Mouse (Mus musculus) heart, embryonic 13.5 days (tissue): ENCODE data around the gene Serpini1. TPM values are rescaled to one million over a fixed set of nuclear protein-coding genes. Genes with fewer than 3 reads are reported as not detected.

Experiments used
- ATAC-seq: fragments of 200-750 bp; cut with Nextera tagmentation; 2 replicates; pipeline ENCODE4 v1.8.0; 2017; ENCODE audit warnings: moderate TSS enrichment; ENCODE audit not compliant: insufficient number of reproducible peaks, low FRiP score, low TSS enrichment; ENCODE audit errors: extremely low read depth
- H3K27ac ChIP-seq: fragments of 300-500 bp; sonication (generic); replicated peaks from 2 replicates; pipeline ENCODE4 v1.5.1; 2015; ENCODE audit warnings: moderate library complexity, mild to moderate bottlenecking, inconsistent platforms
- H3K27me3 ChIP-seq: fragments of 300-500 bp; sonication (generic); replicated peaks from 2 replicates; pipeline ENCODE4 v1.6.1; 2015; ENCODE audit warnings: mild to moderate bottlenecking, inconsistent platforms
- H3K36me3 ChIP-seq: fragments of 300-500 bp; sonication (generic); 2 replicates; pipeline ENCODE4 v1.6.1; 2015; ENCODE audit warnings: mild to moderate bottlenecking, inconsistent platforms
- H3K4me1 ChIP-seq: fragments of 300-500 bp; sonication (generic); 2 replicates; pipeline ENCODE4 v1.6.1; 2015; ENCODE audit warnings: inconsistent platforms
- H3K4me2 ChIP-seq: fragments of 300-500 bp; sonication (generic); 2 replicates; pipeline ENCODE4 v1.6.1; 2015; ENCODE audit warnings: inconsistent platforms, mild to moderate bottlenecking, moderate library complexity
- H3K4me3 ChIP-seq: fragments of 300-500 bp; sonication (generic); 2 replicates; pipeline ENCODE4 v1.5.1; 2015; ENCODE audit warnings: moderate library complexity, mild to moderate bottlenecking, inconsistent platforms
- H3K9ac ChIP-seq: fragments of 300-500 bp; sonication (generic); 2 replicates; pipeline ENCODE4 v1.6.1; 2015; ENCODE audit warnings: inconsistent platforms, mild to moderate bottlenecking, moderate library complexity
- H3K9me3 ChIP-seq: fragments of 300-500 bp; sonication (generic); 2 replicates; pipeline ENCODE4 v1.6.1; 2016; ENCODE audit warnings: inconsistent platforms
- WGBS: fragments of 180-500 bp; shearing (Covaris S2); methylation state at CpG from one replicate; pipeline ENCODE4 v1.1.7; 2015; ENCODE audit warnings: mixed read lengths; 5-methylcytosine and 5-hydroxymethylcytosine counted together
- polyA plus RNA-seq: library from polyadenylated mRNA; unstranded; fragments of >200 nt; fragmentation: Nextera tagmentation; extraction: Ambion mirVana; gene quantifications from 2 replicates; pipeline ENCODE4 v1.2.1, GENCODE M21; 2015

The Serpini1 gene
- polyA plus RNA-seq, 1 experiment from 2014 or later, result 1.4 TPM

DNA sequence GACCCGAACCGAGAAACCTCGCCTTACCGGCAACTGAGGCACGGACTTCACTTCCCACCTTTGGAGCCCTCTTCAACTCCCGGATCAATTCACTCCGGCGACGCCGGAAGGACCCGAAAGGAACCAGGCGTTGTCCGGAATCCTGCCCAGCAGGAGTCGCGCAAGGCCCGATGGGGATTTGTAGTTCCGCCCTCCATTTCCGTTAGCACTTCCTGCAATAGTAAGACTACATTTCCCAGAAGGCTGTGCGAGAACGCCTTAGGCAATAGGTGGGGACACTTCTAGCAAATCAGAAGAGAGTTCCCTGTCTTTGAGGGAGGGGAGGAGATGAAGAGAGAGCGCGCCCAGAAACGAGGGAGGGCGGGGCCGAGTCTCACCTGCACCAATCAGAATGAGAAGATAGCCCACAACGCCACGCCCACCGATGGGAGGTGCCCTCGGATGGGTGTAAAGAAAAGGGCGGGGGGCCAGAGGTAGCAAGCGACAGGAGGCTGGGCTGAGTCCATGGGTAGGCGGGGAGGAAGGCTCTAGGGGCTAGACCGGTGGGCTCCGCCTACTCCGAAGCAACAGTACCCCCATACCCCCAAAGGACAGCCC, 554 bp upstream of the Serpini1 start, which contains the start of gene Pdcd10:
TSS of gene Pdcd10 (minus strand) at position 162 of the 597 bp plus-strand sequence.
- Histone ChIP-seq H3K4me2 (peak within 1 kb of the TSS; percentile 86), H3K4me3 (peak within 1 kb of the TSS; percentile 99), H3K36me3 (no peaks in the 10 kb centered on the region), H3K9ac (peak within 1 kb of the TSS; percentile 97), H3K4me1 (peaks cover 22% of the 10 kb centered on the region), H3K27ac (peak within 1 kb of the TSS; percentile 84), H3K27me3 (no peaks in the 10 kb centered on the region), H3K9me3 (no peaks in the 10 kb centered on the region)
- under 1% methylated on average over 35 of the region's 35 CpGs for WGBS
- peak; percentile 99 for ATAC-seq

GRCm38 (mm10) chr3:75574074-75574473, 16.7 kb downstream of the Serpini1 start:
- no peaks in the 10 kb centered on the region for H3K27me3 ChIP-seq
- no peaks in the 10 kb centered on the region for H3K36me3 ChIP-seq
- 81% methylated on average over 2 of the region's 2 CpGs for WGBS
- H3K9ac ChIP-seq, result no peak overlapping the region
- no peak overlapping the region for H3K4me3 ChIP-seq
- no peak overlapping the region for H3K27ac ChIP-seq
- H3K4me2 ChIP-seq, result no peak overlapping the region
- no peaks in the 10 kb centered on the region for H3K9me3 ChIP-seq
- H3K4me1 ChIP-seq, result no peaks in the 10 kb centered on the region
- ATAC-seq, result no peak

DNA sequence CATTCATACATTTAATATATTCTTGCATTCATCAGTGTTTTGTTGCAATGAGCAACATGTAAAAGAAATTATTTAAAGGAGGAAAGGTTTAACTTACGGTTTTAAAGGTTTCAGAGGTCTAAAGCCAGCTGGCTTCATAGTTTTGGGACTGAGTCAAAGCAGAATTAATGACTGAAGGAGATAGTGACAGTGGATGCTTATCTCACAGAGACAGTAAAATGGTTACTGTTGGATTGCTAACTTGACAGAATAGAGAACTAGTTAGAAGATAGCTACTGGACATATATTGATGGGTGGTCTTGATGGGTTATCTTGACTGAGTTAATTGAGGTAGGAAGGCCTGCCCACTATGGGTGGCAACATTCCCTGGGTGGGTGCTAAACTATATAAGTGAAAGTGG, 18.2 kb downstream of the Serpini1 start:
- no peak for ATAC-seq
- Histone ChIP-seq H3K4me2 (no peak overlapping the region), H3K4me1 (no peaks in the 10 kb centered on the region), H3K4me3 (no peak overlapping the region), H3K27ac (no peak overlapping the region), H3K9me3 (no peaks in the 10 kb centered on the region), H3K9ac (no peak overlapping the region), H3K36me3 (no peaks in the 10 kb centered on the region), H3K27me3 (no peaks in the 10 kb centered on the region)
- WGBS, result 66% methylated on average over 1 of the region's 1 CpGs

DNA sequence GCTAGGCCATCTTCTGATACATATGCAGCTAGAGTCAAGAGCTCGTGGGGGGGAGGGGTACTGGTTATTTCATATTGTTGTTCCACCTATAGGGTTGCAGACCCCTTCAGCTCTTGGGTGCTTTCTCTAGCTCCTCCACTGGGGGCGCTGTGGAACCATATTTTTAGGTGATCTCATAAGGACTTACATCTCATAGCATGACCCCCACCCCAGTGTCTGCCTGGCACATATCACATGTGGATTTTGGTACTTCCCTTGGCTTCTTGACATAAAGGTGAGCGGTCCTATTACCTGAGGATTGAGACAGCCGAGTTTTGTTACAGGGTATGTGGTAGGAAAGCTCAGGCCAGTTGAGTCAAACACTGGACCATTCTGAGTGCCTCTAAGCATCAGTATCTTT, 22.0 kb downstream of the Serpini1 start:
- Histone ChIP-seq H3K9ac (no peak overlapping the region), H3K4me1 (no peaks in the 10 kb centered on the region), H3K36me3 (no peaks in the 10 kb centered on the region), H3K9me3 (no peaks in the 10 kb centered on the region), H3K4me2 (no peak overlapping the region), H3K27ac (no peak overlapping the region), H3K27me3 (no peaks in the 10 kb centered on the region), H3K4me3 (no peak overlapping the region)
- WGBS, result 52% methylated on average over 4 of the region's 4 CpGs
- no peak for ATAC-seq

DNA sequence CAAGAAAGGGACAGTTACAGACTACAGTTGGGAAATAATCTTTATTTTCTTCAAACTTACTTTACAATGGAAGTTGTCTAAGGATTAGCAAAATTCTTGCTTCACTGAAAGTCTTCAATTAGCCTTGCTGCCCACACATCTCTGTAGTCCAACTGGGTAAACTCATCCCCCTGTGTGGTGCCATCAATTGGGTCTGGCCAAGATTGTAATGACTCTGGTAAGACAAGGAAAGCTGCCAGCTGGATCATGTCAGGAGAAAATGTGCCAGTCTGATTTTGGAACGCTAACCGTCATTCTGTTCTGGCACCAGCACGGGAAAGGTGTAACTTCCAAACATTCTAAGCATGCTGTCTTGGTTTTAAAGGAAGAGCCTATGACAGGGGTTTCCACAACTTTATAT, 25.9 kb downstream of the Serpini1 start:
- Histone ChIP-seq H3K9me3 (no peaks in the 10 kb centered on the region), H3K36me3 (no peaks in the 10 kb centered on the region), H3K4me1 (no peaks in the 10 kb centered on the region), H3K27me3 (no peaks in the 10 kb centered on the region), H3K4me2 (no peak overlapping the region), H3K4me3 (no peak overlapping the region), H3K27ac (no peak overlapping the region), H3K9ac (no peak overlapping the region)
- WGBS, result 84% methylated on average over 3 of the region's 3 CpGs
- no peak for ATAC-seq

DNA sequence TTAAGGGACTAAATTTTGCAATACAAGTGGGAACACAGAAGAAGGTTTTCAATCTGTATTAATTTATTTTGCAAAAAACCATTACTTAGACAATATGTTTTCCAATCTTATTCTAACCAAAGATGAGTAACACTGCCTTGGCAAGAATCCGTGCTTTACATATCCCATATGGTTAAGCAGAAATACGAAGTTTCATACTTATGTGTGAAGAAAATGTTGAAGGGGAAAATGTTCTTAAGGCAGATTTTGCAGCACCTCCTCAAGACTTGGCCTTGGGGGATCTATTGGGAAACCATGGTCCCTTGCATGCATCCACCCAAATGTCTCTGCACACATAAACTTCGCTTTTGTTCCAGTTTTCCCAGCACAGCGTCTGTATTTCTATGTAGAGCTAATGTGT, 27.6 kb downstream of the Serpini1 start:
- Histone ChIP-seq H3K9me3 (no peaks in the 10 kb centered on the region), H3K9ac (no peak overlapping the region), H3K36me3 (no peaks in the 10 kb centered on the region), H3K27ac (no peak overlapping the region), H3K4me2 (no peak overlapping the region), H3K27me3 (no peaks in the 10 kb centered on the region), H3K4me1 (no peaks in the 10 kb centered on the region), H3K4me3 (no peak overlapping the region)
- ATAC-seq, result no peak
- 76% methylated on average over 4 of the region's 4 CpGs for WGBS

DNA sequence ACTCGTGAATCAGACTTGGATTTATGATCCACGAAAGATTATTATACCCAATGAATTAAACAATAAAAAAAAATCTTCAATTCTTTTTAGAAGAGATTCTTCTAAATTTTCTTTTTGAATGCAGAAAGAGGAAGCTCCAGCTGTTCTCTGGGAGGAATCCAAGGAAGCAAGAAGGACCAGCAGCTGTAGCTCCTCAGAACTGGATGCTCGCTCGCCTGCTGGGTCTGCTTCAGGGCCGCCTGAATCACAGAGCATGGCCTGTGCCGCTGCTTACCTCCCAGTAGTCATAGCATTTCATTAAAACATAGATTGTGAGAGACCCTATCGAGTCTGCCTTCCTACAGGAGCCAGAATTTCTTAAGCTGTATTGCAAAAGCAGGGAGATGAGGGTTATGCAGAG, 53.7 kb downstream of the Serpini1 start:
- no peak for ATAC-seq
- Histone ChIP-seq H3K4me1 (no peaks in the 10 kb centered on the region), H3K9me3 (no peaks in the 10 kb centered on the region), H3K4me2 (no peak overlapping the region), H3K27me3 (no peaks in the 10 kb centered on the region), H3K4me3 (no peak overlapping the region), H3K27ac (no peak overlapping the region), H3K36me3 (no peaks in the 10 kb centered on the region), H3K9ac (no peak overlapping the region)
- WGBS, result 72% methylated on average over 7 of the region's 7 CpGs

GRCm38 (mm10) chr3:75624627-75625026, 67.3 kb downstream of the Serpini1 start:
- Histone ChIP-seq H3K36me3 (no peaks in the 10 kb centered on the region), H3K9ac (no peak overlapping the region), H3K4me1 (no peaks in the 10 kb centered on the region), H3K27ac (no peak overlapping the region), H3K9me3 (no peaks in the 10 kb centered on the region), H3K4me3 (no peak overlapping the region), H3K4me2 (no peak overlapping the region), H3K27me3 (no peaks in the 10 kb centered on the region)
- no peak for ATAC-seq
- 82% methylated on average over 2 of the region's 2 CpGs for WGBS

DNA sequence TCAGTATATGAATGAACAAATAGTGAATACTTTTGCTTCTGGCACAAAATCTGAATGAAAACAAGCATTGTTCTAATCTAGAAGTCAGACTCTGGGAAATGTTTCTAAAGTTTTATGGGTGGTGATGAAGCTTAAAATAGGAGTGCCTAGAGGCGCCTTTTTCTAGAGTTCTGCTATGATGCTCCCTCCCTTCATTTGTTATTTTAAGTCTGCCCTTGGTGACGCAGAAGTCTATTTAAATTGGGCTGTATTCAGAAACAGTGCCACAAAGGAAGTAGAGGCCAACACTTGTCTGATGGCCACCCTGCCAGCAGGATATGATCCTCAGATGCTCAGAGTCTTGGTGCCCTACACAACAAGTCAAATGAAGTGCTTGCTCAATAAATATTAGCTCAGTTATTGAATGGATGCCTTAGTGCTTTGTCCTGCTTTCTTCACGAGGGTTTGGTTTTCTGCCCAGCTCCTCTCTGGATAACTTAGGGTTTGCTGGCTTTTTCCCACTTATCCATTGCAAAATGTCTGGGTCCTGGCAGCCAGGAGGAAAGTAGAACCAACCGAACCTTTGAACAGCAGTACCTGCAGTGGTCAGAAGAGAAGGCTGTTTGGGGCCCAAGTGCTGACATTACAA, 73.8 kb downstream of the Serpini1 start:
- Histone ChIP-seq H3K9ac (no peak overlapping the region), H3K4me1 (no peaks in the 10 kb centered on the region), H3K27me3 (no peaks in the 10 kb centered on the region), H3K27ac (no peak overlapping the region), H3K36me3 (no peaks in the 10 kb centered on the region), H3K4me2 (no peak overlapping the region), H3K9me3 (no peaks in the 10 kb centered on the region), H3K4me3 (no peak overlapping the region)
- WGBS, result 58% methylated on average over 4 of the region's 4 CpGs
- ATAC-seq, result no peak

- Histone ChIP-seq H3K27ac (no peak overlapping the region), H3K9me3 (no peaks in the 10 kb centered on the region), H3K4me2 (no peak overlapping the region), H3K4me3 (no peak overlapping the region), H3K9ac (no peak overlapping the region), H3K4me1 (no peaks in the 10 kb centered on the region), H3K27me3 (no peaks in the 10 kb centered on the region), H3K36me3 (no peaks in the 10 kb centered on the region)
- WGBS, result 70% methylated on average over 1 of the region's 1 CpGs
- no peak for ATAC-seq
Measured at GRCm38 (mm10) chr3:75633221-75633620, 75.9 kb downstream of the Serpini1 start.

DNA sequence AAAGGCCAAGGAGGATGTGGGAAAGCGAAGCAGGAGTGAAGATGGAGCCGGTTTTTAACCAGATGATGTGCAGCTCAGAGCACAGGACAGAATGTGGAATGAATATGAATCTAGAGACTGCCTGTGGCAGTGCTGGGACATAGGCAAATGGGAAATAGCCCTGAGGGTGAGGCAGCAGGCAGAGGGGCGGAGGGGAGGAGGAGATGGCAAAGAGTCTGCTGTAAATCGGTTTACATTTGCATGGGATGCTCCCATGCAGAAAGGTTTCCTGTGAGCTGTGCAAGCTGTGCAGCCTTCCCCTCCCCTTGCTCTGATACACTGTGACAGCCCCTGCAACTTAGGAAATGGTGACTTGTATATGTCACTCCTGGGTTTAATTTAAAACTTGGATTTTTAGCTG, 76.3 kb downstream of the Serpini1 start:
- H3K36me3 ChIP-seq, result no peaks in the 10 kb centered on the region
- no peaks in the 10 kb centered on the region for H3K9me3 ChIP-seq
- no peak overlapping the region for H3K27ac ChIP-seq
- no peak overlapping the region for H3K9ac ChIP-seq
- no peaks in the 10 kb centered on the region for H3K27me3 ChIP-seq
- H3K4me2 ChIP-seq, result no peak overlapping the region
- H3K4me3 ChIP-seq, result no peak overlapping the region
- ATAC-seq, result no peak
- WGBS, result 68% methylated on average over 4 of the region's 4 CpGs
- H3K4me1 ChIP-seq, result no peaks in the 10 kb centered on the region

DNA sequence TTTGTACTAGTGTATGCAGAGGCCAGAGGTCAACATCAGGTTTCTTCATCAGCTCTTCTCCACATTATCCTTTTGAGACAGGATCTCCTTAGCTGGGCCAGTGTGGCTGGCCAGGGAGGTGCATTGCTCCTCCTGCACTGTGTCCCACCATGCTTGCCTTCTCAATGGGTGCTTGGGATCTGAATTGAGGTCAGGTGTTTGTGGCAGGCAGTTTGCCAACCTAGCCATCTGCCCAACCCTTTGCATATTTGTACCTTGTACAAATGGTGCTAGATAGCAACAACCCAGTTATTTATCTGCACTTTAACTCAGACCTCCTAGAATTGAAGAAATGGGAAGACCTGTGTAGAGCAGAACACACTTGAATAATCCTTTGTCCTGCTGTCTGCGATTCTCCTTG, 78.3 kb downstream of the Serpini1 start:
- Histone ChIP-seq H3K36me3 (no peaks in the 10 kb centered on the region), H3K27ac (no peak overlapping the region), H3K9me3 (no peaks in the 10 kb centered on the region), H3K4me2 (no peak overlapping the region), H3K4me1 (no peaks in the 10 kb centered on the region), H3K4me3 (no peak overlapping the region), H3K9ac (no peak overlapping the region), H3K27me3 (no peaks in the 10 kb centered on the region)
- no peak for ATAC-seq
- WGBS, result 80% methylated on average over 1 of the region's 1 CpGs
